Mouse (Mus musculus) CH12.LX (cell line): ENCODE data around the gene Usp12.

ENCODE experiments used
- CTCF ChIP-seq, 2 experiments: IDR thresholded peaks in 1 of 2; conservative IDR thresholded peaks in 1 of 2; 2 replicates each; pipeline ENCODE4 v1.5.1; 2011 to 2012; ENCODE audit warnings: low read depth in 2 of 2, low read length in 2 of 2, improper control_type of control experiment in 1 of 2, inconsistent platforms in 1 of 2, mild to moderate bottlenecking in 1 of 2, moderate library complexity in 1 of 2
- EP300 ChIP-seq: IDR thresholded peaks from 2 replicates; pipeline ENCODE4 v1.6.1; 2011; ENCODE audit warnings: low read length, improper control_type of control experiment
- HCFC1 ChIP-seq: IDR thresholded peaks from 2 replicates; pipeline ENCODE4 v1.6.1; 2012; ENCODE audit warnings: low read depth, mild to moderate bottlenecking, inconsistent platforms, low read length, improper control_type of control experiment
- KAT2A ChIP-seq: IDR thresholded peaks from 2 replicates; pipeline ENCODE4 v1.6.1; 2012; ENCODE audit warnings: low read length, improper control_type of control experiment, inconsistent platforms; ENCODE audit not compliant: insufficient replicate concordance
- NRF1 ChIP-seq: IDR thresholded peaks from 2 replicates; pipeline ENCODE4 v1.6.1; 2014; ENCODE audit warnings: low read depth, mild to moderate bottlenecking, inconsistent platforms, low read length, improper control_type of control experiment, moderate library complexity
- PAX5 ChIP-seq: IDR thresholded peaks from 2 replicates; pipeline ENCODE4 v1.6.1; 2012; ENCODE audit warnings: low read length, inconsistent platforms, mixed read lengths
- POLR2A ChIP-seq: IDR thresholded peaks from 2 replicates; pipeline ENCODE4 v1.6.1; 2011; ENCODE audit warnings: low read depth, mild to moderate bottlenecking, improper control_type of control experiment, low read length
- SIN3A ChIP-seq: IDR thresholded peaks from 2 replicates; pipeline ENCODE4 v1.6.1; 2012; ENCODE audit warnings: low read length, improper control_type of control experiment, inconsistent platforms
- UBTF ChIP-seq: IDR thresholded peaks from 2 replicates; pipeline ENCODE4 v1.6.1; 2012; ENCODE audit warnings: low read depth, mild to moderate bottlenecking, inconsistent platforms, low read length, improper control_type of control experiment, moderate library complexity
- USF1 ChIP-seq: IDR thresholded peaks from 2 replicates; pipeline ENCODE4 v1.6.1; 2014; ENCODE audit warnings: low read depth, mild to moderate bottlenecking, inconsistent platforms, low read length, improper control_type of control experiment
- ZMIZ1 ChIP-seq: IDR thresholded peaks from 2 replicates; pipeline ENCODE4 v1.6.1; 2012; ENCODE audit warnings: low read depth, mild to moderate bottlenecking, inconsistent platforms, low read length, improper control_type of control experiment

DNA sequence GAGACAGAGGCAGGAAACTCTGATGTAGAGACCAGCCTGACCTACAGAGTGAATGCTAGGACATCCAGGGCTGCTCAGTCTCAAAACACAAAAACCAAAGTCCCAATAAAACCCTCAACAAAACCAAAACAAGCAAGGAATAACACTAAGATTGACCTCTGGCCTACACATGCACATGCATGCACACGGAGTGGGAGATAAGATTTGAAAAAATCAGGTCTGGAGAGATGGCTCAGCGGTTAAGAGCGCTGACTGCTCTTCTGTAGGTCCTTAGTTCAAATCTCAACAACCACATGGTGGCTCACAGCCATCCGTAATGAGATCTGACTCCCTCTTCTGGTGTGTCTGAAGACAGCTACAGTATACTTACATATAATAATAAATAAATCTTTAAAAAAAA lies 45.6 kb upstream of the Usp12 start:
- no peak; a peak in 1 of 4 replicates for TF ChIP-seq CTCF (conservative IDR thresholded peaks at IDR 0.05 in 1 of 2, IDR thresholded peaks at IDR 0.05 in 1 of 2; ENCODE audit: low read depth in 2 of 2, low read length in 2 of 2)
- no peak for TF ChIP-seq USF1
- no peak for TF ChIP-seq UBTF
- TF ChIP-seq NRF1, result no peak
- no peak for TF ChIP-seq EP300
- TF ChIP-seq KAT2A, result no peak
- TF ChIP-seq HCFC1, result no peak
- TF ChIP-seq PAX5, result no peak
- TF ChIP-seq ZMIZ1, result no peak
- no peak for TF ChIP-seq SIN3A
- no peak for TF ChIP-seq POLR2A
